Mouse (Mus musculus): ENCODE measurements at regions not wholly inside any gene's neighbourhood (a gene's known extent, or its start where the extent isn't known, plus 50 kb on each side); places are given as distances from the start of the nearest gene placed in this dataset.

- Histone ChIP-seq H3K27me3 (ENCODE audit: control insufficient read depth in 1 of 2, insufficient read depth in 2 of 2, low read length in 2 of 2) (no peaks in the 10 kb centered on the region), H3K36me3 (ENCODE audit: control insufficient read depth in 1 of 2, insufficient read depth in 2 of 2, low read length in 2 of 2) (no peaks in the 10 kb centered on the region), H3K9ac (ENCODE audit: control insufficient read depth, low read depth, low read length, poor library complexity, severe bottlenecking) (no peak overlapping the region), H3K4me1 (ENCODE audit: control insufficient read depth in 1 of 2, insufficient read depth in 2 of 2, low read length in 2 of 2) (no peaks in the 10 kb centered on the region), H3K79me2 (ENCODE audit: control insufficient read depth, insufficient read depth, low read length, poor library complexity) (no peaks in the 10 kb centered on the region), H3K9me3 (replicated peaks; ENCODE audit: insufficient read depth, low read length) (no peaks in the 10 kb centered on the region), H3K4me3 (ENCODE audit: control insufficient read depth in 1 of 2, insufficient read depth in 1 of 2, low read depth in 2 of 2, low read length in 2 of 2) (no peak overlapping the region), H3K27ac (ENCODE audit: control insufficient read depth, low read depth, low read length) (no peak overlapping the region)
- TF ChIP-seq MAFK (IDR thresholded peaks at IDR 0.05; ENCODE audit: borderline replicate concordance, low read depth, low read length) (no peak), MYC (IDR thresholded peaks at IDR 0.05; ENCODE audit: low read depth, low read length) (no peak), TAL1 (IDR thresholded peaks at IDR 0.05; ENCODE audit: low read length) (no peak), MEF2A (IDR thresholded peaks at IDR 0.05; ENCODE audit: extremely low read depth, insufficient replicate concordance, low read depth, low read length, poor library complexity, severe bottlenecking) (no peak), GATA1 (IDR thresholded peaks at IDR 0.05; ENCODE audit: low read depth, low read length) (no peak), CHD1 (IDR thresholded peaks at IDR 0.05; ENCODE audit: low read depth, low read length) (no peak), RAD21 (IDR thresholded peaks at IDR 0.05; ENCODE audit: low read depth, low read length) (no peak), TCF12 (IDR thresholded peaks at IDR 0.05; ENCODE audit: low read depth, low read length) (no peak), RCOR1 (IDR thresholded peaks at IDR 0.05; ENCODE audit: low read depth, low read length) (no peak), EP300 (IDR thresholded peaks at IDR 0.05; ENCODE audit: low read depth in 1 of 2, low read length in 2 of 2) (no peak), UBTF (IDR thresholded peaks at IDR 0.05; ENCODE audit: borderline replicate concordance, insufficient read depth, low read depth, low read length) (no peak), ETS1 (IDR thresholded peaks at IDR 0.05; ENCODE audit: low read depth, low read length) (no peak), E2F4 (IDR thresholded peaks at IDR 0.05; ENCODE audit: borderline replicate concordance, low read depth, low read length) (no peak)
- DNase-seq (ENCODE audit: low read depth, low spot score) = no peak
Observed at GRCm38 (mm10) chr6:39264722-39265121, 58.1 kb upstream of the Kdm7a start.

GRCm38 (mm10) chr6:39263615-39264014 lies 57.0 kb upstream of the Kdm7a start:
- H3K4me1 ChIP-seq (ENCODE audit: control insufficient read depth in 1 of 2, insufficient read depth in 2 of 2, low read length in 2 of 2) = no peaks in the 10 kb centered on the region

More at GRCm38 (mm10) chr6:39263615-39264014, 57.0 kb upstream of the Kdm7a start:
- Histone ChIP-seq H3K9me3 (replicated peaks; ENCODE audit: insufficient read depth, low read length) (no peaks in the 10 kb centered on the region), H3K9ac (ENCODE audit: control insufficient read depth, low read depth, low read length, poor library complexity, severe bottlenecking) (no peak overlapping the region), H3K4me3 (ENCODE audit: control insufficient read depth in 1 of 2, insufficient read depth in 1 of 2, low read depth in 2 of 2, low read length in 2 of 2) (no peak overlapping the region), H3K36me3 (ENCODE audit: control insufficient read depth in 1 of 2, insufficient read depth in 2 of 2, low read length in 2 of 2) (no peaks in the 10 kb centered on the region), H3K79me2 (ENCODE audit: control insufficient read depth, insufficient read depth, low read length, poor library complexity) (no peaks in the 10 kb centered on the region), H3K27ac (ENCODE audit: control insufficient read depth, low read depth, low read length) (no peak overlapping the region), H3K27me3 (ENCODE audit: control insufficient read depth in 1 of 2, insufficient read depth in 2 of 2, low read length in 2 of 2) (no peaks in the 10 kb centered on the region)
- TF ChIP-seq CHD2 (IDR thresholded peaks at IDR 0.05; ENCODE audit: low read length) = no peak
- no peak for TF ChIP-seq RCOR1 (IDR thresholded peaks at IDR 0.05; ENCODE audit: low read depth, low read length)
- no peak for TF ChIP-seq MEF2A (IDR thresholded peaks at IDR 0.05; ENCODE audit: extremely low read depth, insufficient replicate concordance, low read depth, low read length, poor library complexity, severe bottlenecking)
- TF ChIP-seq EP300 (IDR thresholded peaks at IDR 0.05; ENCODE audit: low read depth in 1 of 2, low read length in 2 of 2) = no peak
- TF ChIP-seq TAL1 (IDR thresholded peaks at IDR 0.05; ENCODE audit: low read length) = no peak
- no peak for TF ChIP-seq GATA1 (IDR thresholded peaks at IDR 0.05; ENCODE audit: low read depth, low read length)
- no peak for TF ChIP-seq POLR2AphosphoS2 (IDR thresholded peaks at IDR 0.05; ENCODE audit: low read length)
- no peak for TF ChIP-seq E2F4 (IDR thresholded peaks at IDR 0.05; ENCODE audit: borderline replicate concordance, low read depth, low read length)
- no peak for TF ChIP-seq POLR2A (IDR thresholded peaks at IDR 0.05; ENCODE audit: control insufficient read depth in 1 of 2, insufficient read depth in 1 of 2, low read depth in 1 of 2, low read length in 2 of 2, poor library complexity in 1 of 2)
- no peak for TF ChIP-seq GABPA (IDR thresholded peaks at IDR 0.05; ENCODE audit: low read depth, low read length)
- no peak for TF ChIP-seq KAT2A (conservative IDR thresholded peaks at IDR 0.05; ENCODE audit: low read depth, low read length)
- TF ChIP-seq NELFE (IDR thresholded peaks at IDR 0.05; ENCODE audit: low read depth, low read length) = no peak
- TF ChIP-seq RAD21 (IDR thresholded peaks at IDR 0.05; ENCODE audit: low read depth, low read length) = no peak
- DNase-seq (ENCODE audit: low read depth, low spot score) = no peak

Measured in MEL (cell line).